Mouse (Mus musculus): ENCODE measurements around the gene Cpsf7.

- no peak for TF ChIP-seq CTCF (IDR thresholded peaks at IDR 0.05)
- no peak for TF ChIP-seq POLR2A (IDR thresholded peaks at IDR 0.05; ENCODE audit: insufficient read depth, low read depth, low read length)
- TF ChIP-seq EP300 (IDR thresholded peaks at IDR 0.05; ENCODE audit: insufficient read depth, low read depth, low read length), result no peak
Measured at GRCm38 (mm10) chr19:10580102-10580501, 55.0 kb downstream of the Cpsf7 start.

All from heart, adult 2 months (tissue).